Mouse (Mus musculus) heart, embryonic 15.5 days (tissue): Measurements from ENCODE around the gene Prdx6. TPM values are rescaled to one million over a fixed set of nuclear protein-coding genes. Genes with fewer than 3 reads are reported as not detected.

ENCODE experiments used
- ATAC-seq: fragments of 200-750 bp; cut with Nextera tagmentation; replicated peaks from 2 replicates; pipeline ENCODE4 v1.8.0; 2017; ENCODE audit warnings: low read depth, moderate TSS enrichment; ENCODE audit not compliant: insufficient number of reproducible peaks, insufficient read depth, low FRiP score
- H3K27ac ChIP-seq: fragments of 300-500 bp; sonication (generic); 2 replicates; pipeline ENCODE4 v1.5.1; 2015; ENCODE audit warnings: mild to moderate bottlenecking, inconsistent platforms
- H3K27me3 ChIP-seq: fragments of 300-500 bp; sonication (generic); 2 replicates; pipeline ENCODE4 v1.6.1; 2015; ENCODE audit warnings: inconsistent platforms
- H3K36me3 ChIP-seq: fragments of 300-500 bp; sonication (generic); 2 replicates; pipeline ENCODE4 v1.6.1; 2015; ENCODE audit warnings: mild to moderate bottlenecking, inconsistent platforms
- H3K4me1 ChIP-seq: fragments of 300-500 bp; sonication (generic); replicated peaks from 2 replicates; pipeline ENCODE4 v1.6.1; 2015; ENCODE audit warnings: inconsistent platforms
- H3K4me2 ChIP-seq: fragments of 300-500 bp; sonication (generic); 2 replicates; pipeline ENCODE4 v1.6.1; 2015; ENCODE audit warnings: inconsistent platforms, mild to moderate bottlenecking, moderate library complexity
- H3K4me3 ChIP-seq: fragments of 300-500 bp; sonication (generic); 2 replicates; pipeline ENCODE4 v1.5.1; 2015; ENCODE audit warnings: mild to moderate bottlenecking, inconsistent platforms
- H3K9ac ChIP-seq: fragments of 300-500 bp; sonication (generic); 2 replicates; pipeline ENCODE4 v1.6.1; 2015; ENCODE audit warnings: mild to moderate bottlenecking, inconsistent platforms
- H3K9me3 ChIP-seq: fragments of 300-500 bp; sonication (generic); replicated peaks from 2 replicates; pipeline ENCODE4 v1.6.1; 2016; ENCODE audit warnings: inconsistent platforms
- WGBS: fragments of 180-500 bp; shearing (Covaris S2); methylation state at CpG from one replicate; pipeline ENCODE4 v1.1.7; 2015; ENCODE audit warnings: mixed read lengths; 5-methylcytosine and 5-hydroxymethylcytosine counted together
- polyA plus RNA-seq: library from polyadenylated mRNA; unstranded; fragments of >200 nt; fragmentation: Nextera tagmentation; extraction: Ambion mirVana; gene quantifications from 2 replicates; pipeline ENCODE4 v1.2.1, GENCODE M21; 2015

The Prdx6 gene
- 302 and 315 TPM in 2 replicates for polyA plus RNA-seq

DNA sequence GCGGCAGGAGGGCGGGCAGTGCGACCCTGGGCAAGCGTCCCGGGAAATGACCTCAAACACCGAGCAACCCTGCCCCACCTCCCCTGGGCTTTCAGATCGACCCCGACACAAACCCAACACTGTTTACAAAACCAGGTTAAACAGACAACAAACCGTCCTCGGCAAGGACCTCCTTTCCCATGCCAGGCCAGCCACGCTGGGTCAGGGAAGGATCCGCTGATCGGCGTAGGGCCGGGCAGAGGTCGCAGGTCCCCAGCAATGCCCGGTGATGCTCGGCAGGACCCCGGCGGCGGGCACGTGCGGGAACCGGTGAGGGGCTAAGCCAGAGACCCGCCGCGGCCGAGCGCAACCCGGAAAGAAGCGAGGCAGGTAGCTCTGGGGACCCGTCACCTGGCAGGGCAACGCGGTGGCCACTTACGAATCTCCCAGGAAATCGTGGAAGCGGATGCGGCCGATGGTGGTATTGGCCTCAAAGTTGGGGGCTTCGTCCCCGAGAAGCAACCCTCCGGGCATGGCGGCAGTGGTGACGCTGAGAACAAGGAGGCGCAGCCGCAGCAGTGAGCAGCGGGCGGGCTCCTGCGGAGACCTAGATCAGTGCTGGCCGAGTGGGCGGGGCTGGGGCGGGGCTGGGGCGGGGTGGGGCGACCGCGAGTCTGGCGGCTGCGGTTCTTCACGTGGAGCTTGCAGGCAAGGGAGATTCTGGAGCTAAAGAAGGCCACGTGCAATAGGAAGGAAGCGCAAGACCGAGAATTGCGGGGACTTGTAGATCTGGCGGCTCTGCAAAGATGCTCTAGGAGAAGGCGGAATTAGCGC is at the start of gene Prdx6:
Prdx6 (minus strand) TSS at position 616 of the 813 bp plus-strand sequence.
- peak within 1 kb of the TSS; percentile 77 for H3K4me2 ChIP-seq
- H3K36me3 ChIP-seq = peaks cover 3% of the 10 kb centered on the region; the same call in 1 of the 2 replicates
- H3K4me1 ChIP-seq = peaks cover 33% of the 10 kb centered on the region
- peak within 1 kb of the TSS; percentile 88 for H3K4me3 ChIP-seq
- no peaks in the 10 kb centered on the region for H3K9me3 ChIP-seq
- peak; percentile 95 for ATAC-seq
- peak within 1 kb of the TSS; percentile 82 for H3K27ac ChIP-seq
- peak within 1 kb of the TSS; percentile 83 for H3K9ac ChIP-seq
- under 1% methylated on average over 66 of the region's 66 CpGs for WGBS
- H3K27me3 ChIP-seq = no peaks in the 10 kb centered on the region

DNA sequence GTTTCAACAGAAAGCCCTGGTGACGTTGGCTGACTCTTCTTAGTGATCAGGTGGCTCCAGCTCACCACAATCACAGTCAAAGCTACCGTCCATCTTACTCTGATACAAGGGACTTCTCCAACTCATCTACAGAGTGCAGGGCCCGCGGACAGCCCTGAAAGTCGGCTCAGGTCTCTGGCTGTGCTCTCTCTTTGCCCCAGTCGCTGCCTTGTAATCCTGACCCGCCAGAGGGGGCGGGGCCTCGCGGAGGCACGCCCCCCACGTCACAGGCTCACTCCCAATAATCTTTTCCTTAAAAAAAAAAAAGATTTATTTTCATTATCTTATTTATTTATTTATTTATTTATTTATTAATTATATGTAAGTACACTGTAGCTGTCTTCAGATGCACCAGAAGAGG is 37.2 kb upstream of the Prdx6 start:
- no peaks in the 10 kb centered on the region for H3K36me3 ChIP-seq
- no peak overlapping the region for H3K4me3 ChIP-seq
- no peaks in the 10 kb centered on the region for H3K9me3 ChIP-seq
- H3K9ac ChIP-seq = no peak overlapping the region
- no peak overlapping the region for H3K4me2 ChIP-seq
- ATAC-seq = no peak
- H3K4me1 ChIP-seq = no peaks in the 10 kb centered on the region
- H3K27ac ChIP-seq = no peak overlapping the region
- H3K27me3 ChIP-seq = no peaks in the 10 kb centered on the region
- 48% methylated on average over 12 of the region's 12 CpGs for WGBS

DNA sequence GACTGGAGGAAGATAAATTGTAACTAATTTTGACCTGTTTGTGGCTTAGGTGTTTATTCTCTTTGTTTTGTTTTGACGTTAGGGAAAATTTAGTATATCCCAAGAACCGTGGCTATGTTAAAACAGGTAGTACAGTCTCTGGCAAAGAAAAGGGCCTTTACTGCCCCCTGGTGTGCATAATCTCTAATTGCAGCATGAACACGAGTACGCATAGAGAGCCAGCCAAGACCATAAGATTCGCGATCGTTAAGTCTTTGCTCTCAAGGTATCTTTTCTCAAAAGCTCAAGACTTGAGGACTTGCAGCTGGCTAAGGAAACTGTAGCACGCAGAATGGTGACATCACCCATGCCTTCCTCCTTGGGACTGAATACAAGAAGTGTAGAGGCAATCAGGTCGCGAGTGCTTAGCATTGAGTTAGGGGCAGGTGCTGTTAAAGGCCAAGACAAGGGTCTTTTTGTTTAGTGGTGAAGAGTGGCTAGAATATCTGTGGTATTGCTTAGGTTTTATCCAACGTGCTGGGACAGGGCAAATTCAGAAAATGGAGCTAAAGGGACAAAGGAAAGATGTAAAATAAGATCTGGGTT is 35.8 kb upstream of the Prdx6 start:
- no peak for ATAC-seq
- H3K27ac ChIP-seq = no peak overlapping the region

DNA sequence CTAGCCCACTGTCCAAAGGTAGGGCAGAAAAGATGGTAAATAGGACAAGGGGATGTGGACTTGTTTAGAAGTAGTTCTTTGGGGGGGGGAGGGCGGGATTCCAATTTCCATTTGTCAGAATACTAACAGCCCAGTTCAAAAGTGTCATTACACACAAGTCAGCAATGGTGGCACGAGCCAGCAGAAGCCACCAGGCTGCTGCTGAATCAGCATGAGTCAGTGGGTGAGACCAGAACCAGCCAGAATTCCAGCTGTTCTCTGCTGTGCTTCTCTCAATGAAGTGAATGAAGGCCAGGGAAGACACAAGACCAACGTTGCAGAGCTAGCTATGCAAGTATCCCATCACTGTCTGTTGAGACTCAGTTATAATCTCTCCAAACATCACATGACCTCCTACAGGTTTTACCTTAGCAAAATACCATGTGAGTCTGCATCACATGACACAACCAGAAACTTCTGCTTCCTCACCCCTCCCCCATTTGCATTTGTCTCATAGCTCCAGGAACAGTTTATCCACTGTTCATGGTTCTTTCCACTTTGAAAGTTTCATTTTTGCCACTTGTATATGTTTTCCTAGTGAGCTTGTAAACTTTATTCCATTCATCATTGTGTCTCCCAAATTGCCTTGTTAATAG is 30.2 kb upstream of the Prdx6 start:
- H3K4me2 ChIP-seq = no peak overlapping the region
- ATAC-seq = no peak
- H3K36me3 ChIP-seq = no peaks in the 10 kb centered on the region
- no peak overlapping the region for H3K4me3 ChIP-seq
- 70% methylated on average over 3 of the region's 3 CpGs for WGBS
- no peaks in the 10 kb centered on the region for H3K9me3 ChIP-seq
- H3K9ac ChIP-seq = no peak overlapping the region
- H3K27me3 ChIP-seq = no peaks in the 10 kb centered on the region
- no peaks in the 10 kb centered on the region for H3K4me1 ChIP-seq
- H3K27ac ChIP-seq = no peak overlapping the region

More for the DNA sequence above, 35.8 kb upstream of the Prdx6 start:
- Histone ChIP-seq H3K27me3 (no peaks in the 10 kb centered on the region), H3K36me3 (no peaks in the 10 kb centered on the region), H3K9ac (no peak overlapping the region), H3K4me1 (no peaks in the 10 kb centered on the region), H3K4me3 (no peak overlapping the region), H3K4me2 (peak overlapping the region; percentile 23; the same call in 1 of the 2 replicates), H3K9me3 (no peaks in the 10 kb centered on the region)
- WGBS = 22% methylated on average over 11 of the region's 11 CpGs

DNA sequence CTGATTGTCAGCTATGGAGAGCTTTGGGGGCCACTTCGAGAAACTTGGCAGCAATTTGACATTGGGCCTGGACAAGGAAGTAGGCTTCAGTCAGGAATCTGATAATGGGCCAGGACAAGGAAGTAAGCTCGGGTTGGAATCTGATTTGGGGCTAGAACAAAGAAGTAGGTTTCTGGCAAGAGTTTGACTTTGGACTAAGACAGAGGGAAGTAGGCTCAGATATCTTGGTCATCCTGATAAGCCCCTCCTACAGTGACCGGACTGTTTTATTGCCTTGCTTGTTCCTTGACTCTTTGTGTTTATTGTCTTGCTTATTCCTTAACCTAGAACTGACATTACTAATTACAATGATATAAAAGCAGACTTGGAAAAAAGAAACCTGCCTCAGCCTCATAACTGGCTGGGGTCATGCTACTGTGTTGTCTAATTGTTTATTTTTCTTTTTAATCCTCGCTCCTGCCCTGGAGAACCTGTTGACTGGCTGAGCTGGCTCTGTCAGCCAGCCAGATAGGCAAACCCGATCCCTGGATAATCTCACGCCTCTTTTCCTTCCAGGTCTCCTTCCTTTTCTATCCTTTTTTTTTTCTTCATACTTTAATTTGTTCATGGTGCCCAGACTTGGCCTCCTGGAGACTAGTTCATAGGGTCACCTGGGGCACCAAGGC is 28.4 kb upstream of the Prdx6 start:
- no peak for ATAC-seq
- no peak overlapping the region for H3K4me3 ChIP-seq
- WGBS = 37% methylated on average over 6 of the region's 6 CpGs
- H3K9ac ChIP-seq = no peak overlapping the region
- H3K27me3 ChIP-seq = no peaks in the 10 kb centered on the region
- H3K9me3 ChIP-seq = no peaks in the 10 kb centered on the region
- no peak overlapping the region for H3K27ac ChIP-seq
- no peak overlapping the region for H3K4me2 ChIP-seq
- H3K4me1 ChIP-seq = no peaks in the 10 kb centered on the region
- no peaks in the 10 kb centered on the region for H3K36me3 ChIP-seq

DNA sequence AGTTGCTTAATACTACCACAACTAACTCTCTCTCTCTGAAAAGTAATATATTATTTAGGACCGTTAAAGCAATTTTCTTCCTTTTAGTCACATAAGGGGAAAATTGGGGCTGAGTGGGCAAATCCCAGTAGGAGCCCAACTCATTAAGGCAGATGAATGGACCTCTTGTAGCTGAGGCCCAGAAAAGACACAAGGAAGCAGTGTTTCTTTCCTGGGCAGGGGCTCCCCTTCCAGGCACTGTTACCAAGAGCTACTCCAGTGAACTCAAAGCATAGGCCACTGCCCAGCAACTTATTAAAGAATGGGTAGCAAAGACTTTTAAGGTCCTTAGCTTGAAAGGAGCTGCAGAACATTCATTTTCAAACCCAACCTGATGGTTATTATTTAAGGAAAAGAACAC is 22.5 kb upstream of the Prdx6 start:
- H3K27me3 ChIP-seq = no peaks in the 10 kb centered on the region
- no peaks in the 10 kb centered on the region for H3K9me3 ChIP-seq
- ATAC-seq = no peak
- no peaks in the 10 kb centered on the region; the same call in 1 of the 2 replicates for H3K4me1 ChIP-seq
- no peak overlapping the region for H3K9ac ChIP-seq
- no peak overlapping the region for H3K27ac ChIP-seq
- H3K4me2 ChIP-seq = no peak overlapping the region
- no peaks in the 10 kb centered on the region for H3K36me3 ChIP-seq
- 89% methylated on average over 1 of the region's 1 CpGs for WGBS
- no peak overlapping the region for H3K4me3 ChIP-seq

DNA sequence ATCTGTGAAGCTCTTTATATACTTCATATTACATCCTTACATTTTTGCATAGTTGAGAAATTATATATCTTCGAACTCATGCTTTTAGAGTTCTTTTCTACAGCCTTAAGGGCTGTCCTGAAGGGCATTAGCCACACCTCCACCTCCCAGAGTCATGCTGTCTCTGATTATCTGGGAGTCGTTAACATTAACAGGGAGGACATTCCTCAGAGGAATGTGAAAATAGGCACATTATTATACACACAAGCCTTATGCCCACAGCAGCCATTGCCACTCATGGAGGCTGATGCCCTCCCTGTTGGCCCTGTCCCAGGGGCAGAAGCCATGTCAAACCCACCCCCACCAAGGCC is 20.4 kb upstream of the Prdx6 start:
- ATAC-seq = no peak
- Histone ChIP-seq H3K4me2 (no peak overlapping the region), H3K36me3 (no peaks in the 10 kb centered on the region), H3K27ac (no peak overlapping the region), H3K4me1 (no peaks in the 10 kb centered on the region; the same call in 1 of the 2 replicates), H3K9me3 (no peaks in the 10 kb centered on the region), H3K9ac (no peak overlapping the region), H3K4me3 (no peak overlapping the region), H3K27me3 (no peaks in the 10 kb centered on the region)
- WGBS = 70% methylated on average over 2 of the region's 2 CpGs

DNA sequence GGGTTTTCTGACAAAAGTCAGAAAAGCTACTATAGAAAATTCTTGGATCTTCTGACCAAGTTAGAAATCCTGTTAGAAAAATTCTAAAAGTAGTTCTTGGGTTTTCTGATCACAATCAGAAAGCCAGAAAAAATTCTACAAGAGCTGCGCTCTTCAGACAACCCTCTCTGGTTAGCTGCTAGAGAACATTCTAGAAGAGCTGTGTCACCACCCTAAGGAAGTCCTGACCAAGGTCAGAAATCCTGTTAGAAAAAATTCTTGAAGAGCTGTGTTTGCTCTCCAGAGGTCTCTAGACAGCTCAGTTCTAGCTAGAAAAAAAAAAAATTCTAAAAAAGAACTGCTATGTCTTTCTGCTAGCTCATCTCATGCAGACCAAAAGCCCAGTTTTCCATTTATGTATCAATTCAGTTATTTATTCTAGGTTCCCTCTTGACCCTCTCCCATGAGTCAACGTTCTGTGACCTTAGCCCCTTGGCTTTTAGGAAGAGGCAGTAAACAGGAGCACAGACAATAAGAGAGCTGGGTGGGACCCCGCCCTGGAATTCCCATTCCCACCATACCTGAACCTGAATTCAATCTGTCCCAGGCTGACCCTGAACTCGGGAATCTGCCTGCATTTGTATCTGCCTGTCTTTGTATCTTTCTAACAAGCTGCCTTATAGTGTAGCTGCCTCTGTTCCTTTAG is 19.9 kb upstream of the Prdx6 start:
- WGBS = 80% methylated on average over 4 of the region's 4 CpGs

DNA sequence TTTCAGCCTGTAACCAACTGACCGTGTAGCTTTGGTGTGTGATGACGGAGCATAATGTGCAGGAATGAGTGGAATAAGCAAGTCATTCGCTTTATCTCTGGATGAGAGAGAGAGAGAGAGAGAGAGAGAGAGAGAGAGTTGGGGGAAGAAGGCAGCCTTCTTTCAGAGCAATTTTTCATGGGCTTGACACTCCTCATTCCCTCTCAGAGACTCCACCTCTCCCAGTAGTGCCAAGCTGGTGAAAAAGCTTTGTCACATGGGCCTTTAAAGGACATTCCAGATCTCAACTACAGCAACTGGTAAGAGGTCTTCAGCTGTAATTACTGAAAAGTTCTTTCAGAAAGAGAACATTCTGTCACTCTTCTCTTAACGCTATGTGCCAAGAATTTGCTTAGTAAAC is 18.3 kb upstream of the Prdx6 start:
- no peaks in the 10 kb centered on the region for H3K36me3 ChIP-seq
- H3K27ac ChIP-seq = no peak overlapping the region
- no peak overlapping the region for H3K4me3 ChIP-seq
- WGBS = 56% methylated on average over 4 of the region's 4 CpGs
- ATAC-seq = no peak
- H3K4me2 ChIP-seq = no peak overlapping the region
- no peaks in the 10 kb centered on the region; the same call in 1 of the 2 replicates for H3K4me1 ChIP-seq
- no peak overlapping the region for H3K9ac ChIP-seq
- H3K9me3 ChIP-seq = no peaks in the 10 kb centered on the region
- no peaks in the 10 kb centered on the region for H3K27me3 ChIP-seq

More for the DNA sequence above, 19.9 kb upstream of the Prdx6 start:
- Histone ChIP-seq H3K36me3 (no peaks in the 10 kb centered on the region), H3K9ac (no peak overlapping the region), H3K4me3 (no peak overlapping the region), H3K4me2 (no peak overlapping the region), H3K27me3 (no peaks in the 10 kb centered on the region), H3K27ac (no peak overlapping the region), H3K4me1 (no peaks in the 10 kb centered on the region; the same call in 1 of the 2 replicates), H3K9me3 (no peaks in the 10 kb centered on the region)
- ATAC-seq = no peak

DNA sequence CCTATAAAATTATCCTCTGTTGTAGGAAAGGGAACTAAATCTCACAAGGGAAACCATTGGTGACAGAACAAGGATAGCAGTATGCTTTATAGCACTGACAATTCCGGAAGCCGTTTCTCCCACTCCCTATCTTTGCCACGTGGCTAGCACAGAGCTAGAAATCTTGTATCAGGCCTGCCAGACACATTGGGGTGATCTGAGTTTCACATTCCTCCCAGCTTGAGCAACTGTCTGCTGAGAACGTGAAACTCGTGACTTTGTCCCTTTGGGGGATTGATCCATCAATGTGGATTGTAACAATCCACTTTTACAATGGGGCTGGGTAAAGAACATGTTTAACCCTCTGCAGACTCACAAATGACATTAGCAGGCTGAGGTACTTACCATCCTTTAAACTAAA is 17.9 kb upstream of the Prdx6 start:
- H3K4me2 ChIP-seq = no peak overlapping the region
- no peak overlapping the region for H3K4me3 ChIP-seq
- H3K9ac ChIP-seq = no peak overlapping the region
- H3K9me3 ChIP-seq = no peaks in the 10 kb centered on the region
- H3K4me1 ChIP-seq = no peaks in the 10 kb centered on the region; the same call in 1 of the 2 replicates
- H3K27me3 ChIP-seq = no peaks in the 10 kb centered on the region
- H3K27ac ChIP-seq = no peak overlapping the region
- no peak for ATAC-seq
- H3K36me3 ChIP-seq = no peaks in the 10 kb centered on the region
- WGBS = 20% methylated on average over 5 of the region's 5 CpGs

DNA sequence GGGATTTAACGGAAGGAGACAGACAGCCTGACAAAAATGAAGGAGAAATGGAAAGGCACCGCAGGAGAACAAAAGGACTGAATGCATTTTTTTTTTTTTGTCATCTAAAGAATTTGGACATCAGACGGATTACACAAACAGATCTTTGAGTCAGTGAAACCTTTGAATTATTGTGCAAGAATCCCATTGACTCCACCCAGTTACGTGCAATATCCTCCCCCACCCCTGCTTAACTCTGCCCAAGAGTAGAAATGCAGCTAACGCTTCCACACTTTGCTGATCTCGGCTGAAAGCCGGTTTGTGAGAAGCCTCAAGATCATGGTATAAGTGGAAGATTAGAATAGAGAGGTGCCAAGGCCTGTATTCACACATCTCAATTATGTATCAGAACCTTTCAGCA is 17.1 kb upstream of the Prdx6 start:
- H3K4me1 ChIP-seq = no peaks in the 10 kb centered on the region; the same call in 1 of the 2 replicates
- H3K27ac ChIP-seq = no peak overlapping the region
- no peak for ATAC-seq
- H3K36me3 ChIP-seq = no peaks in the 10 kb centered on the region
- 69% methylated on average over 7 of the region's 7 CpGs for WGBS
- no peaks in the 10 kb centered on the region for H3K9me3 ChIP-seq
- no peak overlapping the region for H3K4me3 ChIP-seq
- no peak overlapping the region for H3K9ac ChIP-seq
- H3K4me2 ChIP-seq = no peak overlapping the region
- no peaks in the 10 kb centered on the region for H3K27me3 ChIP-seq
